ENCODE assay signal across 8 mouse cellular contexts in the genomic region with DNA sequence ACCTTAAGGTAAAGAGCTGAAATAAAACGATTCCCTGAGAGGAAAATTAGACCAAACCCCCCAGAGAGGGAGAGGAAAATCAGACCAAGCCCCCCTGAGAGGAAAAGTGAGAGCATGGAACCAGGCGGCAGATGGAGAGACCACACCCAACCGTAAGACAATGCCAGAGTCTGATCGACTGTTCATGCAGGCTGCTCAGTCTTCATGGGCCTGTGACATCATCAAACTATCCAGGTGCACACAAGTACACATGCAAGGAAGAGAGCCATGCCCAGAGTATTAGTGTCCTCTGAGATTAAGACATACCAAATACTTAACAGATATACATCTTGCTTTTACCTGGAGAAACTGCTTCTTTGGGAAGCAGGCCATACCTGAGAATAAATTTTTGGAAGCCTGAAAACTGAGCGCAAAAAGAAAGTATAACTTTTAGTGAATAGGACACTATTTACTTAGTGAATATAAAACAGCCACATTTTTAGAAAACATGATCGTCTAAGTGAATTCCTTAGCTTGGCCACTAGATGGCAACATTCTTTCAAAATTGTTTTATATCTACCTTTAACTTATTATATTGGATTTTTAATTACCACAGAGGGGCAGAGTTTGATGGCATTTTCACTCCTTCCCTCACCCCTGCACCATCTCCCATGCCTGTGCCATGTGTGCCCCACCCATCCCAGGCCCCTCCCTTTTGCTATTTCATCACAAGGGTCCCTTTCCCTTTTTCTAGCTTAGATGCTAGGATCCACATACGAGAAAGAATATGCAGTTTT. TPM values are rescaled to one million over a fixed set of nuclear protein-coding genes. Genes with fewer than 3 reads are reported as not detected.
A peak's percentile ranks its signal among the peaks of the same experiment; 100 is the strongest.
DNase-seq lines count a peak whose midpoint lies in the region; ATAC-seq and TF ChIP-seq lines count a peak whose summit lies in the region.

No protein-coding gene starts in this region.

- CTCF ChIA-PET in Patski (lab: Charles Lee): interaction anchor here (0.8 to 2.3 kb wide), 5 partner anchors 15 to 646 kb away, joined by 3 to 6 read pairs (median 3); a partner anchor contains a TSS

- no peaks in the 10 kb centered on the region for H3K36me3 ChIP-seq in CH12.LX (replicated peaks in 1 of 2; ENCODE audit: control insufficient read depth in 1 of 2, insufficient read depth in 1 of 2, low read length in 1 of 2)

- H3K9me3 ChIP-seq in CH12.LX (replicated peaks; ENCODE audit: low read length): no peaks in the 10 kb centered on the region

- in situ Hi-C loops in CH12.LX (cut with MboI; ENCODE audit: low pct_ligation_motif_present, low pct_unique_long_range_greater_than_20kb, low sequenced_read_pairs) (no loop called here), Patski (cut with MboI; ENCODE audit: low pct_unique_long_range_greater_than_20kb) (loop anchor here (25.0 kb wide), 2 partner anchors 914 to 1864 kb away; no protein-coding TSS in a partner anchor)

- H3K9ac ChIP-seq in CH12.LX (ENCODE audit: insufficient read depth, low read depth): no peak overlapping the region

- H3K27me3 ChIP-seq in CH12.LX (replicated peaks): no peaks in the 10 kb centered on the region
- H3K27me3 ChIP-seq in Patski: peaks cover 14% of the 10 kb centered on the region

- TF ChIP-seq RAD21 in CH12.LX (IDR thresholded peaks at IDR 0.05; ENCODE audit: low read depth, low read length): peak; percentile 61

- dilution Hi-C loops in CH12.LX (cut with MboI; ENCODE audit: extremely low pct_ligation_motif_present, extremely low pct_unique_long_range_greater_than_20kb, low sequenced_read_pairs): no loop called here

- no peak overlapping the region for H3K4me2 ChIP-seq in CH12.LX (ENCODE audit: insufficient read depth, low read depth, poor library complexity, severe bottlenecking)

- H3K27ac ChIP-seq in layer of hippocampus, adult 2 months: no peak overlapping the region
- no peak overlapping the region for H3K27ac ChIP-seq in CH12.LX (ENCODE audit: insufficient read depth, low read depth)

- no peak for TF ChIP-seq EP300 in CH12.LX (IDR thresholded peaks at IDR 0.05; ENCODE audit: low read length)

- H3K4me1 ChIP-seq in CH12.LX (ENCODE audit: control insufficient read depth in 1 of 2, insufficient read depth in 2 of 2): no peaks in the 10 kb centered on the region

- DNase-seq in layer of hippocampus, adult 2 months (ENCODE audit: low spot score in 2 of 2): no peak
- no peak for DNase-seq in layer of hippocampus, adult 9-10 months (ENCODE audit: low spot score)
- peak; percentile 22 for DNase-seq in CH12.LX (ENCODE audit: extremely low read depth)
- DNase-seq in Patski (ENCODE audit: low read depth, low spot score): no peak
- no peak for DNase-seq in urinary bladder, postnatal 4 days (ENCODE audit: low spot score in 2 of 2)
- DNase-seq in testis, postnatal 10 days (ENCODE audit: low spot score): no peak
- no peak for DNase-seq in kidney, adult 8-10 months

- POLR2A ChIA-PET in Patski (lab: Charles Lee): no interaction called here

- no peak for TF ChIP-seq POLR2A in CH12.LX (IDR thresholded peaks at IDR 0.05; ENCODE audit: low read depth, low read length)

- no peak for ATAC-seq in Patski
- ATAC-seq in megakaryocyte progenitor cell, adult 5-6 weeks (replicated peaks; ENCODE audit: poor library complexity): peak; percentile 77

- H3K4me3 ChIP-seq in layer of hippocampus, adult 2 months: no peak overlapping the region
- no peak overlapping the region for H3K4me3 ChIP-seq in CH12.LX (replicated peaks in 1 of 3; ENCODE audit: low read depth in 2 of 3, low read length in 2 of 3, poor library complexity in 1 of 3)

- TF ChIP-seq CTCF in layer of hippocampus, adult 2 months (conservative IDR thresholded peaks at IDR 0.05): peak; percentile 86
- TF ChIP-seq CTCF in CH12.LX (conservative IDR thresholded peaks at IDR 0.05 in 1 of 2, IDR thresholded peaks at IDR 0.05 in 1 of 2; ENCODE audit: low read depth in 2 of 2, low read length in 2 of 2): peak; percentile 6 to 64; a peak in 2 of 4 replicates
- TF ChIP-seq CTCF in Patski (IDR thresholded peaks at IDR 0.05): peak; percentile 43

- H3K79me2 ChIP-seq in CH12.LX (replicated peaks; ENCODE audit: control insufficient read depth, extremely low read depth, insufficient read depth, poor library complexity, severe bottlenecking): no peaks in the 10 kb centered on the region

TF ChIP-seq in CH12.LX, 34 proteins besides CTCF, POLR2A, EP300 and RAD21:
- TF ChIP-seq TCF12 (IDR thresholded peaks at IDR 0.05; ENCODE audit: low read depth, low read length) (no peak), NELFE (IDR thresholded peaks at IDR 0.05; ENCODE audit: low read depth, low read length) (no peak), BHLHE40 (IDR thresholded peaks at IDR 0.05; ENCODE audit: low read depth, low read length) (no peak), ZMIZ1 (IDR thresholded peaks at IDR 0.05; ENCODE audit: low read depth, low read length) (no peak), SMC3 (IDR thresholded peaks at IDR 0.05; ENCODE audit: low read depth, low read length) (peak; percentile 27), UBTF (IDR thresholded peaks at IDR 0.05; ENCODE audit: low read depth, low read length) (no peak), ZC3H11A (IDR thresholded peaks at IDR 0.05; ENCODE audit: low read depth, low read length) (no peak), E2F4 (IDR thresholded peaks at IDR 0.05; ENCODE audit: insufficient replicate concordance, low read depth, low read length) (0 out of 2 replicates have a peak, but pooled peaks have one; percentile 32), CHD1 (IDR thresholded peaks at IDR 0.05; ENCODE audit: low read depth, low read length) (no peak)

RNA-seq across cellular contexts. Expression of a gene that starts 15.5 kb away (rescaled TPM):
- total RNA-seq in layer of hippocampus, adult 2 months (2021): 10 to 100 TPM; 83.9 to 84.8 TPM
- total RNA-seq in CH12.LX (2012; rRNA removed) (16.5 and 18.0 TPM in 2 replicates), CH12.LX (2014; rRNA removed) (8.4 and 8.9 TPM in 2 replicates)
- polyA plus RNA-seq in CH12.LX (2012; ENCODE audit: insufficient read length, low read depth) (15.4 and 20.5 TPM in 2 replicates), Patski (2021) (34.8 TPM)
- 9.7 and 11.1 TPM in 2 replicates for total RNA-seq in megakaryocyte progenitor cell, adult 5-6 weeks (2015)
- 13.6 and 17.8 TPM in 2 replicates for total RNA-seq in megakaryocyte progenitor cell, adult 5-6 weeks (2017)

Comparison
In these comparisons a context has a peak if more than half of its experiments do, and no peak if none do; other contexts are left out.
1. CTCF ChIP-seq: peak in every context shown above with its lines; median percentile 86 in layer of hippocampus, adult 2 months; 43 in Patski; 35 in CH12.LX.
2. RNA of a gene that starts 15.5 kb away (total RNA-seq): 83.9 to 84.8 TPM in layer of hippocampus, adult 2 months; 8.4 to 18.0 TPM in CH12.LX and 9.7 to 17.8 TPM in megakaryocyte progenitor cell, adult 5-6 weeks; every median in the first group is over 4 times any median in the second.